11 mouse cellular contexts compared by ENCODE assay signal in genomic region chr11:51565062-51565461, GRCm38 (mm10). TPM values are rescaled to one million over a fixed set of nuclear protein-coding genes. Genes with fewer than 3 reads are reported as not detected.
DNase-seq lines count a peak whose midpoint lies in the region; ATAC-seq and TF ChIP-seq lines count a peak whose summit lies in the region.
"Had no signal": no experiment of that assay in that cellular context is flagged by ENCODE, and none has a peak within 500 bp of the region (broad histone marks: within the 10 kb centered on the region; RNA-seq: fewer than 3 reads in every experiment).

No protein-coding gene starts in this region.

- H3K27ac ChIP-seq in limb, embryonic 14.5 days (replicated peaks; ENCODE audit: low read depth, low read length), result 0 out of 2 replicates have a peak overlapping the region, but pooled peaks have one; percentile 33
- no peak overlapping the region for H3K27ac ChIP-seq in limb, embryonic 10.5 days
- no peak overlapping the region for H3K27ac ChIP-seq in left cerebral cortex, adult 2 months

- TF ChIP-seq CTCF in left cerebral cortex, adult 2 months (IDR thresholded peaks at IDR 0.05), result no peak

- H3K9ac ChIP-seq in limb, embryonic 14.5 days (ENCODE audit: low read depth, low read length, severe bottlenecking), result no peak overlapping the region

- TF ChIP-seq POLR2A in limb, embryonic 14.5 days (IDR thresholded peaks at IDR 0.05; ENCODE audit: borderline replicate concordance, extremely low read depth, insufficient read depth, insufficient read length), result no peak

- no peaks in the 10 kb centered on the region for H3K4me1 ChIP-seq in limb, embryonic 14.5 days (ENCODE audit: control insufficient read depth, insufficient read depth, low read length)
- peaks cover 5% of the 10 kb centered on the region; the same call in 1 of the 2 replicates for H3K4me1 ChIP-seq in limb, embryonic 10.5 days

- no peaks in the 10 kb centered on the region for H3K9me3 ChIP-seq in limb, embryonic 14.5 days (ENCODE audit: control insufficient read depth, low read length)
- no peaks in the 10 kb centered on the region for H3K9me3 ChIP-seq in limb, embryonic 10.5 days (replicated peaks)

- H3K27me3 ChIP-seq in limb, embryonic 14.5 days (ENCODE audit: control insufficient read depth, insufficient read depth, low read length), result no peaks in the 10 kb centered on the region
- H3K27me3 ChIP-seq in limb, embryonic 10.5 days (ENCODE audit: low read depth, poor library complexity, severe bottlenecking), result 0 out of 2 replicates have a peak, but pooled peaks cover 9% of the 10 kb centered on the region

- WGBS in limb, embryonic 14.5 days, result 34% methylated on average over 3 of the region's 3 CpGs
- WGBS in limb, embryonic 10.5 days, result 34% methylated on average over 3 of the region's 3 CpGs

- H3K4me2 ChIP-seq in limb, embryonic 14.5 days (replicated peaks; ENCODE audit: low read depth, low read length, severe bottlenecking), result no peak overlapping the region

- ATAC-seq in limb, embryonic 14.5 days (ENCODE audit: low FRiP score, low read depth), result no peak
- ATAC-seq in megakaryocyte progenitor cell, adult 5-6 weeks (replicated peaks; ENCODE audit: poor library complexity), result peak; percentile 99
- ATAC-seq in erythroid progenitor cell, adult 5-6 weeks (replicated peaks; ENCODE audit: low FRiP score, poor library complexity, severe bottlenecking), result no peak

- intact Hi-C loops in left cerebral cortex, adult 2 months (cut with DNase I), result no loop called here

- no peak for DNase-seq in limb, embryonic 14.5 days (ENCODE audit: low spot score)
- DNase-seq in limb, embryonic 10.5 days (ENCODE audit: low spot score), result no peak
- peak; percentile 46 for DNase-seq in R1 (ENCODE audit: low read depth, low spot score)
- DNase-seq in kidney, adult 9 months, result peak; percentile 78
- DNase-seq in left cerebral cortex, adult 2 months (ENCODE audit: extremely low spot score in 1 of 2, low spot score in 2 of 2), result no peak
- no peak for DNase-seq in cerebellum, postnatal 14 days
- DNase-seq: cerebellum, postnatal 10 days; heart, postnatal 10 days; thymus, adult 18-20 months had no signal

- H3K36me3 ChIP-seq in limb, embryonic 14.5 days (ENCODE audit: control insufficient read depth, insufficient read depth, low read length), result no peaks in the 10 kb centered on the region
- H3K36me3 ChIP-seq in limb, embryonic 10.5 days, result peaks cover 19% of the 10 kb centered on the region

- H3K4me3 ChIP-seq in limb, embryonic 14.5 days (replicated peaks; ENCODE audit: low read length), result no peak overlapping the region
- no peak overlapping the region for H3K4me3 ChIP-seq in limb, embryonic 10.5 days
- H3K4me3 ChIP-seq in left cerebral cortex, adult 2 months, result no peak overlapping the region

RNA-seq across cellular contexts. Expression of gene Phykpl, which starts 19.5 kb away (rescaled TPM):
- polyA plus RNA-seq in limb, embryonic 14.5 days (2012; rRNA removed), result 20.5 and 21.5 TPM in 2 replicates
- polyA plus RNA-seq in limb, embryonic 14.5 days (2014; fragmentation: Nextera tagmentation; extraction: Ambion mirVana), result 16.7 and 17.7 TPM in 2 replicates
- polyA plus RNA-seq in limb, embryonic 10.5 days (2016; fragmentation: Nextera tagmentation; extraction: Ambion mirVana), result 15.6 and 16.1 TPM in 2 replicates
- total RNA-seq in megakaryocyte progenitor cell, adult 5-6 weeks (2015), result 10.7 and 11.2 TPM in 2 replicates
- total RNA-seq in megakaryocyte progenitor cell, adult 5-6 weeks (2017), result 9.8 and 15.4 TPM in 2 replicates
- 1 to 10 TPM; 7.8 to 8.2 TPM for total RNA-seq in left cerebral cortex, adult 2 months (2021)
- 3.6 and 17.2 TPM in 2 replicates for total RNA-seq in erythroid progenitor cell, adult 5-6 weeks (2015; ENCODE audit: low replicate concordance)
- total RNA-seq in erythroid progenitor cell, adult 5-6 weeks (2017; ENCODE audit: low replicate concordance), result 6.5 and 10.4 TPM in 2 replicates

RNA-seq across cellular contexts. Expression of gene Hnrnpab, which starts 41.6 kb away (rescaled TPM):
- polyA plus RNA-seq in limb, embryonic 14.5 days (2012; rRNA removed), result 465 and 516 TPM in 2 replicates
- 480 and 522 TPM in 2 replicates for polyA plus RNA-seq in limb, embryonic 14.5 days (2014; fragmentation: Nextera tagmentation; extraction: Ambion mirVana)
- 723 and 764 TPM in 2 replicates for polyA plus RNA-seq in limb, embryonic 10.5 days (2016; fragmentation: Nextera tagmentation; extraction: Ambion mirVana)
- total RNA-seq in megakaryocyte progenitor cell, adult 5-6 weeks (2015), result 645 and 667 TPM in 2 replicates
- total RNA-seq in megakaryocyte progenitor cell, adult 5-6 weeks (2017), result 984 and 1,159 TPM in 2 replicates
- 100 to 1,000 TPM; 120 to 127 TPM for total RNA-seq in left cerebral cortex, adult 2 months (2021)
- 250 and 265 TPM in 2 replicates for total RNA-seq in erythroid progenitor cell, adult 5-6 weeks (2015; ENCODE audit: low replicate concordance)
- 313 and 505 TPM in 2 replicates for total RNA-seq in erythroid progenitor cell, adult 5-6 weeks (2017; ENCODE audit: low replicate concordance)

RNA-seq across cellular contexts. Expression of gene Nhp2, which starts 54.5 kb away (rescaled TPM):
- polyA plus RNA-seq in limb, embryonic 14.5 days (2012; rRNA removed), result 77.9 and 89.0 TPM in 2 replicates
- 165 and 176 TPM in 2 replicates for polyA plus RNA-seq in limb, embryonic 14.5 days (2014; fragmentation: Nextera tagmentation; extraction: Ambion mirVana)
- 230 and 312 TPM in 2 replicates for polyA plus RNA-seq in limb, embryonic 10.5 days (2016; fragmentation: Nextera tagmentation; extraction: Ambion mirVana)
- total RNA-seq in megakaryocyte progenitor cell, adult 5-6 weeks (2015), result 147 and 165 TPM in 2 replicates
- total RNA-seq in megakaryocyte progenitor cell, adult 5-6 weeks (2017), result 117 and 167 TPM in 2 replicates
- total RNA-seq in left cerebral cortex, adult 2 months (2021), result 10 to 100 TPM; 45.0 to 46.2 TPM
- 15.9 and 23.1 TPM in 2 replicates for total RNA-seq in erythroid progenitor cell, adult 5-6 weeks (2015; ENCODE audit: low replicate concordance)
- total RNA-seq in erythroid progenitor cell, adult 5-6 weeks (2017; ENCODE audit: low replicate concordance), result 12.3 and 14.8 TPM in 2 replicates

Comparison
In these comparisons a context has a peak if more than half of its experiments do, and no peak if none do; other contexts are left out.
1. DNase-seq: peak in R1 (single experiment) and kidney, adult 9 months (single experiment); none in limb, embryonic 14.5 days (single experiment), limb, embryonic 10.5 days (single experiment), left cerebral cortex, adult 2 months (0 of 2) and cerebellum, postnatal 14 days (0 of 2).